Mouse (Mus musculus) kidney, postnatal 10 days (tissue): ENCODE results near the gene Kcnip4.

Experiments used
- DNase-seq: peaks from one replicate; pipeline ENCODE4 v3.0.0; 2021; ENCODE audit warnings: mixed read lengths

The Kcnip4 gene

DNA sequence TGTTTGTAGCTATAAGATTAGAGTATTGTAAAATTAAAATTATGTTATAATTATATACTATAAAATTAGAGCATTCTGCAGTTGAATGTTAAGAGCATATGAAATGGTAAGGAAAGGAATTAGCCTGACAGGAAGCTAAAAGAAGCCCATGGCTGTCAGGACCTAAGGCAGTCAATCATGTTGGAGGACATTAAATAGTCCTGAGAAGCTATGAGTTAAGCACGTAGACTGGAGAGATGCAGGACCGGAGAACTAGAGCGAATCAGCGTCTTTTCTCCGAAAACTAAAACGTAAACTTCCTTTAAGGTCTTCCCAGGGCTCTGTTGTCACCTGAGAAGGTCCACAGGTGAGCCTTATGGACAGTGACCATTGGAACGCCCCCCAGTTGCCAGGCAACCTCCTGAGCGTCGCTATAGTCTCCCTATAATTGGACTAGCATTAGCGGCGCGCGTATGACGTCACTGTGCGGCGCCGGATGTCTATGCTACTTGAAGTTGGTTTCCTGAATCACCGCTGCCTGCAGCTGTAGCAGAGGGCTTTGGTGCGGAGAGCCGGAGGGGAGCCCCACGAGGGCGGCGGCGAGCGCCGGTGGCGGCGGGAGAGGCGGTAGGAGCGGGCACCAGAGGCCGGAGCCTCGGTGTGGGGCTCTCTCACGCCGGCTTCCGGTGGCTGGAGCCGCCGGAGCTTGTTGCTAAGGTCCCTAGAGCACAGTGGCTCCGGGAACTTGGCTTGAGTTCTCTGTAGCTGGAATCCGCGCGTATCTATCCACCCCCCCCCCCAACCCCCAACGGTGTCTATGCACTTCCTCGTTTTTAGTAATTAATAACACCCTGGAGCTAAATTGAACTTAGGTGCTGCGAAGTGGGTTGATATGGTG, 1152.6 kb downstream of the Kcnip4 start:
- DNase-seq = peak; percentile 98

GRCm38 (mm10) chr5:48349309-48349708, 1175.4 kb downstream of the Kcnip4 start:
- no peak for DNase-seq

- DNase-seq = no peak
Observed at GRCm38 (mm10) chr5:48345983-48346648, 1178.6 kb downstream of the Kcnip4 start.

GRCm38 (mm10) chr5:48345095-48345982, 1179.4 kb downstream of the Kcnip4 start:
- DNase-seq = no peak

- DNase-seq = no peak
Observed at GRCm38 (mm10) chr5:48340808-48341433, 1183.8 kb downstream of the Kcnip4 start.
